Mouse (Mus musculus): Measurements from ENCODE around the gene Pyy. TPM values are rescaled to one million over a fixed set of nuclear protein-coding genes. Genes with fewer than 3 reads are reported as not detected.

The Pyy gene
- polyA plus RNA-seq, 1 experiment: 8.2 TPM

DNA sequence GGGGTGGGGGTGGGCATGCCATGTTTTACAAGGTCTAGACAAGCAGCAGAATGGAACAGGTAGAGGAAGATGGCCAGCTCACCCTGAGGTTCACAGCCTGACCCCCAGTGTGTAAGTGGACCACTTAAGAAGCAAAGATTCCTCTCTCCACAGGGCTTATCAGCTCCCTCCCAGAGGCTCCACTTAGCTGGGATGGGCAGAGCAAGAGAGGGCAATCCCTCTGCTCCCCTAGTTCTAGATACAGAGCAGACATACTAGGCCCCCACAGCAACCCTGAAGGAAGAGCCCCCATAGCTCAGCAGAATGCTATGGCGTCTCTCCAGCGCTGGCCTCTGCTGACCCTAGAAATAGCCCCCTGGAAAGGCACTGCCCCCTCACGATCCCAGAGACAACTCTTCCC, 12.0 kb downstream of the Pyy start:
- TF ChIP-seq CTCF (IDR thresholded peaks at IDR 0.05; ENCODE audit: control insufficient read depth, insufficient read depth, insufficient replicate concordance, low read depth, low read length): no peak
- no peak for TF ChIP-seq POLR2A (IDR thresholded peaks at IDR 0.05; ENCODE audit: control insufficient read depth, low read depth, low read length)
- no peaks in the 10 kb centered on the region for H3K27me3 ChIP-seq (ENCODE audit: control insufficient read depth, insufficient read depth, low read length)
- peaks cover 8% of the 10 kb centered on the region for H3K4me1 ChIP-seq (ENCODE audit: control insufficient read depth, insufficient read depth, low read length)
- no peak overlapping the region for H3K27ac ChIP-seq (ENCODE audit: control insufficient read depth, insufficient read depth, low read depth, low read length)
- no peak overlapping the region for H3K4me3 ChIP-seq (ENCODE audit: control insufficient read depth, low read depth, low read length)
- no peaks in the 10 kb centered on the region for H3K36me3 ChIP-seq (ENCODE audit: control insufficient read depth, insufficient read depth, low read length)

DNA sequence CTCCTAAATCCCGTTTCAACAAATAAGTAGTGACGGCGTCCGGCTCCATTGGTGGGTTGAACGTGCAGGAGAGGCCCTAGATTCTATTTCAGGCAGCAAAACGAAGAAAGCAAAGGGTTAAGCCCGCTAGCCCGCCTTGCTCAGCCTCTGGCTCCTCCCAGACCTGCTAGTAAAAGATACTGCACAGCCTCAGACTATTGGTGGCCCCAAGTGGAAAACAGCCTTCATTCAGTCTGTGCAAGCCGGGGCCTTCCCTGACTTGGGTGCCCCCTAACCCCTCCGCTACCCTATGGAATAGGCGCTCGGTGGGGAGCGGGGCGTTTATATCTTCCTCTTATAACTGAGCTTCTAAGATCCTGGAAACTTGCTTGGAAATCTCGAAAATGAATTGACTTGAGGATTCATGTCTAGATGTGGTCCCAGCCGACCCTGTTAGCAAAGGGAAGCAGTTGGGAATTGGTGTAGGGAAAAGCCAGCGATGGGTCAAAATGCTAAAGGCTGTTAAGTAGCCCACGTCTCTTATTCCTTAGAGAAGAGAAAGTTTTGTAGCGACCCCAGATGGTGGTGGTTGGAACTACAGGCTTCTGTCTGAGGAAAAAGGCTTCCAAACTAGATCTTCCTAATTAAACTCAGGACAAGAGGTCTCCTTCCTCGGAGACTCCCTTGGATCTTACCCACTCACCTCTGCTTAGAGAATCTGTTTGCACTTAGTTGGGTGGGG, 18.4 kb downstream of the Pyy start:
- Histone ChIP-seq H3K36me3 (ENCODE audit: control insufficient read depth, insufficient read depth, low read length) (no peaks in the 10 kb centered on the region), H3K27me3 (ENCODE audit: control insufficient read depth, insufficient read depth, low read length) (peaks cover 9% of the 10 kb centered on the region), H3K4me3 (ENCODE audit: control insufficient read depth, low read depth, low read length) (no peak overlapping the region; the same call in none of the 2 replicates), H3K27ac (ENCODE audit: control insufficient read depth, insufficient read depth, low read depth, low read length) (no peak overlapping the region), H3K4me1 (ENCODE audit: control insufficient read depth, insufficient read depth, low read length) (peaks cover 19% of the 10 kb centered on the region)
- TF ChIP-seq CTCF (IDR thresholded peaks at IDR 0.05; ENCODE audit: control insufficient read depth, insufficient read depth, insufficient replicate concordance, low read depth, low read length): peak; percentile 20; the same call in 1 of the 2 replicates
- no peak for TF ChIP-seq POLR2A (IDR thresholded peaks at IDR 0.05; ENCODE audit: control insufficient read depth, low read depth, low read length)

DNA sequence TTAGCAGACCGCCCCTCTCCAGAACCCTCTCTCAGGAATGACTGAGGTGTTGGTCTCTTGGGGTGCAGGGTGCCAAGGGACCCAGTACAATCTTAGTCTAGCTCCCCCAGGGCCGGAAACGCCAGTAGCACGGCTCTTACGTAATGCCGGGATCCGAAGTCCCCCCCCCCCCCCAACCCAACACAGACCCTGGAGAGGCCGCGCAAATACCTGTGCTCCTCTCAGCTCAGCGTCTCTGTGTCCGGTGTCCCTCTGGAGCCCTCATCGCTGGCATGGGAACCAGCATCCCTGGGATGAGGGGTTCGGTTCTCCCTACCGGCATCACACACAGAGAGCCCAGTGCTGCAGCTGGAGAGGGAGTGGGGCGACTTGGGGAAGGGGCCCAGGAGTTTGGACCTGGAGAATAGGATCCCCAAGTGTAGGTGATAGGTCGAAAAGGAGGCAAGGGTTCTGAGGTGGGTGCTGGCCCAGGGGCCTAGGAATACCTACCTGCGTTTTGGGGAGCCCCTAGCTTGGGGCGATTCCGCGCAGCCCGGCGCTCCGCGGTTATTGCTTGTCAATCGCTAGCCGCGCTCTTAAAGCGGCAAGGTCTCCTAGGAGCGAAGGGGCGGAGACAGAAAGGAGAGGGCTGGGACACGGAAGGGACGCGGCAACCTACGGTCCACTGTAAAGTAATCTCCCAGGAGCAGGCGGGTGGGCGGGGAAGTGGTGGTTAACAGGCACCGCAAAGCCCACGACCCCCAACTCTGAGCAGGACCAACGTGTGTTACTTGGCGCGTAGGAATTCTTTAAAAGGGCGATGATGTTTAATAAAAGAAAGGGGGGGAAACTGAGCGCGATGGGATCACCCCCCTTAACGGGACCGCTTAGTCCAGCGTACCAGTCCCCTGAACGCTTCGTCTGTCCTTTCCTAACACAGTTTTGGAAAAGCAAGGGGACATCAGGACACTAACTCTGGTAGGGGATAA, 19.4 kb downstream of the Pyy start, which contains the start of gene Mpp2:
Gene Mpp2, minus strand, starts transcription at position 585 of the 968 bp plus-strand sequence.
- Histone ChIP-seq H3K36me3 (ENCODE audit: control insufficient read depth, insufficient read depth, low read length) (no peaks in the 10 kb centered on the region), H3K27ac (ENCODE audit: control insufficient read depth, insufficient read depth, low read depth, low read length) (no peak within 1 kb of the TSS), H3K27me3 (ENCODE audit: control insufficient read depth, insufficient read depth, low read length) (peaks cover 9% of the 10 kb centered on the region), H3K4me1 (ENCODE audit: control insufficient read depth, insufficient read depth, low read length) (peaks cover 20% of the 10 kb centered on the region), H3K4me3 (ENCODE audit: control insufficient read depth, low read depth, low read length) (peak within 1 kb of the TSS; percentile 68)
- no peak for TF ChIP-seq CTCF (IDR thresholded peaks at IDR 0.05; ENCODE audit: control insufficient read depth, insufficient read depth, insufficient replicate concordance, low read depth, low read length)
- no peak for TF ChIP-seq POLR2A (IDR thresholded peaks at IDR 0.05; ENCODE audit: control insufficient read depth, low read depth, low read length)

DNA sequence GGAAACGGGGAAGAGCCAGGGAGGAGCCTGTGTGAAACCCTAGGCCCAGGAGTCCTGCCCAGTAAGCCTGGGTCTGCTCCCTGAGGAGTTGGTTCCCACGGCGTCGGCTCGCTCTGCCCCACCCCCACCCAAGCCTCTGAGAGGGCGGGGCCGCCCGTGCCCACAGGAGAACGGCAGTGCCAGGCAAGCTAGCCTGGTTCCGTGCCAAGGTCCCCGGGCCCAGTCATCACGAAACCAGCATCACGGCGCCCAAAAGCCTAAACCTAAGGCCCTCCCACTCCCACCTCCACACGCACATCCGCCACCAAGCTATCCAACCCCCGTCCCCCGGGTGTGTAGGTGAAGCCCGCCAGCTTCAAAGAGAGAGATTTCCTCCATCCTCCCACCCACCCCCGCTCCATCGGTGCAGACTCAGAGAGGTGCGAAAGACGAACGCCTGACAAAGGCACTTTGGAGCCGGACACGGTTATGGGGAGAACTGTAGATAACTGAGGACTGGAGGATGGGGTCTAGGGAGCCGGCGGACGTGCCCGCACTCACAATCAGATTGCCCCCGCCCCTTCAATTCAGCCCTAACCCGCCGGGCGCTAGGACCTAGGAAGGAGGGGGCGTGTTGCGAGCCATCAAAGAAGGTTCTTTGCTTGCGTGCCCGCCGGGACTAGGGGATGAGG, 20.4 kb downstream of the Pyy start:
- H3K4me3 ChIP-seq (ENCODE audit: control insufficient read depth, low read depth, low read length): peak overlapping the region; percentile 68
- no peak overlapping the region for H3K27ac ChIP-seq (ENCODE audit: control insufficient read depth, insufficient read depth, low read depth, low read length)
- H3K4me1 ChIP-seq (ENCODE audit: control insufficient read depth, insufficient read depth, low read length): peaks cover 28% of the 10 kb centered on the region
- H3K36me3 ChIP-seq (ENCODE audit: control insufficient read depth, insufficient read depth, low read length): no peaks in the 10 kb centered on the region
- peaks cover 9% of the 10 kb centered on the region for H3K27me3 ChIP-seq (ENCODE audit: control insufficient read depth, insufficient read depth, low read length)
- TF ChIP-seq POLR2A (IDR thresholded peaks at IDR 0.05; ENCODE audit: control insufficient read depth, low read depth, low read length) (no peak), CTCF (IDR thresholded peaks at IDR 0.05; ENCODE audit: control insufficient read depth, insufficient read depth, insufficient replicate concordance, low read depth, low read length) (no peak)

DNA sequence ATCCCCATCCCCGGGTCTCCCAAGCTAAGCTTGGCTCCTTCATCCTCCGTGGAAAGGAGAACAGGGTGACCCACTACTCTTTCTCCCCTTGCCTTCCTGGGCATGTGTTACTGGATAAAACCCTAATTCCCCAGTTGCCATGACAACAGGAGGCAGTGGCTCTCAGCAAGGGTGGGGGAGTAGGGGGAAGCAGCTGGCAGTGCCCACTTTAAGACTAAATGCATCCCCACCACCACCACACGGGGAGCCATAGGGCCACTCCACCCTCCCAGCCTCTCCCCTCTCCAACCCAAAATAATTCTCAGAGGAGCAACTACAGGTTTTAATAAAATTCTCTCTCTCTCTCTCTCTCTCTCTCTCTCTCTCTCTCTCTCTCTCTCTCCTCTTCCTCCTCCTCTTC, 21.3 kb downstream of the Pyy start:
- Histone ChIP-seq H3K27ac (ENCODE audit: control insufficient read depth, insufficient read depth, low read depth, low read length) (no peak overlapping the region), H3K4me3 (ENCODE audit: control insufficient read depth, low read depth, low read length) (no peak overlapping the region), H3K36me3 (ENCODE audit: control insufficient read depth, insufficient read depth, low read length) (no peaks in the 10 kb centered on the region), H3K4me1 (ENCODE audit: control insufficient read depth, insufficient read depth, low read length) (peaks cover 32% of the 10 kb centered on the region), H3K27me3 (ENCODE audit: control insufficient read depth, insufficient read depth, low read length) (peaks cover 9% of the 10 kb centered on the region)
- TF ChIP-seq POLR2A (IDR thresholded peaks at IDR 0.05; ENCODE audit: control insufficient read depth, low read depth, low read length) (no peak), CTCF (IDR thresholded peaks at IDR 0.05; ENCODE audit: control insufficient read depth, insufficient read depth, insufficient replicate concordance, low read depth, low read length) (no peak)

DNA sequence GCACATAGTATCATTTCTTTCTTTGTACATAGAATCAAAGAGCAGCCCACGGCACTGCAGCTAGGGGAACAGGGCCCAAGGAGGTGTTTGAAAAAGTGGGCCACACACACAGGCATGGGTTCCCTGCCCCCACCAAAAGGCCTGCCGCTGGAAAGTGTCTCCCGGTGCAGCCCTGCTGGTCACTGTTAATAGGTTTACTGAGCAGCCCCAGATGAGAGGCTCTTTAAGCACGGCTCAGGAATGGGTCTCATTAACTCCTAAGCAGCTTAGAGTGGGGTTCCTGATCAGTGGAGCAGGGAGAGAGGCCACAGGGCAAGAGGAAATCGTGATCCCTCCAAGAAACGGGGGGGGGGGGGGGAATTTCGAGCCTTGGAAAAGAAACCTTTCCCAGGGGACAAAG, 23.5 kb downstream of the Pyy start:
- Histone ChIP-seq H3K4me3 (ENCODE audit: control insufficient read depth, low read depth, low read length) (no peak overlapping the region), H3K27ac (ENCODE audit: control insufficient read depth, insufficient read depth, low read depth, low read length) (no peak overlapping the region), H3K27me3 (ENCODE audit: control insufficient read depth, insufficient read depth, low read length) (peaks cover 8% of the 10 kb centered on the region), H3K4me1 (ENCODE audit: control insufficient read depth, insufficient read depth, low read length) (peaks cover 32% of the 10 kb centered on the region), H3K36me3 (ENCODE audit: control insufficient read depth, insufficient read depth, low read length) (no peaks in the 10 kb centered on the region)
- TF ChIP-seq POLR2A (IDR thresholded peaks at IDR 0.05; ENCODE audit: control insufficient read depth, low read depth, low read length) (no peak), CTCF (IDR thresholded peaks at IDR 0.05; ENCODE audit: control insufficient read depth, insufficient read depth, insufficient replicate concordance, low read depth, low read length) (no peak)

Measured in testis, adult 2 months (tissue).